Mouse (Mus musculus) CH12.LX (cell line): ENCODE results near the gene Gm47289. TPM values are rescaled to one million over a fixed set of nuclear protein-coding genes. Genes with fewer than 3 reads are reported as not detected.

Experiments
- DNase-seq: peaks from one replicate; pipeline ENCODE4 v3.0.0-alpha.2; 2013; ENCODE audit errors: extremely low read depth
- H3K27ac ChIP-seq: 2 replicates; pipeline ENCODE4 v1.5.1; 2012; ENCODE audit warnings: low read depth, mild to moderate bottlenecking, control low read depth, moderate library complexity; ENCODE audit not compliant: insufficient read depth
- H3K27me3 ChIP-seq: replicated peaks from 2 replicates; pipeline ENCODE3; 2012; ENCODE audit warnings: inconsistent platforms
- H3K36me3 ChIP-seq, 2 experiments: replicated peaks in 1 of 2; 2 replicates each; pipeline versions ENCODE3 to v1.6.1; 2012; ENCODE audit warnings: inconsistent platforms in 1 of 2, low read length in 1 of 2, mild to moderate bottlenecking in 1 of 2, mixed read lengths in 1 of 2, moderate library complexity in 1 of 2; ENCODE audit not compliant: control insufficient read depth in 1 of 2, insufficient read depth in 1 of 2
- H3K4me1 ChIP-seq, 2 experiments: 2 replicates each; pipeline ENCODE4 v1.6.1; 2012; ENCODE audit warnings: inconsistent platforms in 1 of 2, moderate library complexity in 1 of 2; ENCODE audit not compliant: insufficient read depth in 2 of 2, control insufficient read depth in 1 of 2
- H3K4me2 ChIP-seq: 2 replicates; pipeline ENCODE4 v1.6.1; 2012; ENCODE audit warnings: low read depth, mild to moderate bottlenecking, control low read depth; ENCODE audit not compliant: poor library complexity, insufficient read depth, severe bottlenecking
- H3K4me3 ChIP-seq, 3 experiments: fragments of 150-350 bp in 1 of 3; sonication (generic) in 1 of 3; replicated peaks in 1 of 3; 2 replicates each; pipeline versions ENCODE3 to v1.5.1; 2011 to 2012; ENCODE audit warnings: low read depth in 2 of 3, low read length in 2 of 3, mild to moderate bottlenecking in 2 of 3, moderate library complexity in 2 of 3, control low read depth in 1 of 3, improper control_type of control experiment in 1 of 3, inconsistent platforms in 1 of 3, mixed read lengths in 1 of 3; ENCODE audit not compliant: poor library complexity in 1 of 3
- H3K79me2 ChIP-seq: replicated peaks from 2 replicates; pipeline ENCODE4 v1.6.1; 2012; ENCODE audit warnings: mild to moderate bottlenecking, moderate library complexity; ENCODE audit not compliant: control insufficient read depth, poor library complexity, insufficient read depth, severe bottlenecking; ENCODE audit errors: extremely low read depth
- H3K9ac ChIP-seq: 2 replicates; pipeline ENCODE4 v1.6.1; 2012; ENCODE audit warnings: low read depth, mild to moderate bottlenecking, control low read depth, moderate library complexity; ENCODE audit not compliant: insufficient read depth
- H3K9me3 ChIP-seq: replicated peaks from 2 replicates; pipeline ENCODE3; 2012; ENCODE audit warnings: low read length, inconsistent platforms, mixed read lengths
- BHLHE40 ChIP-seq: IDR thresholded peaks from 2 replicates; pipeline ENCODE4 v1.6.1; 2011; ENCODE audit warnings: mild to moderate bottlenecking, low read depth, low read length, improper control_type of control experiment
- CHD1 ChIP-seq: IDR thresholded peaks from 2 replicates; pipeline ENCODE4 v1.6.1; 2012; ENCODE audit warnings: low read depth, low read length, improper control_type of control experiment, inconsistent platforms
- CTCF ChIP-seq, 2 experiments: IDR thresholded peaks in 1 of 2; conservative IDR thresholded peaks in 1 of 2; 2 replicates each; pipeline ENCODE4 v1.5.1; 2011 to 2012; ENCODE audit warnings: low read depth in 2 of 2, low read length in 2 of 2, improper control_type of control experiment in 1 of 2, inconsistent platforms in 1 of 2, mild to moderate bottlenecking in 1 of 2, moderate library complexity in 1 of 2
- E2F4 ChIP-seq: IDR thresholded peaks from 2 replicates; pipeline ENCODE4 v1.6.1; 2011; ENCODE audit warnings: low read depth, low read length, improper control_type of control experiment; ENCODE audit not compliant: insufficient replicate concordance
- ELF1 ChIP-seq: IDR thresholded peaks from 2 replicates; pipeline ENCODE4 v1.6.1; 2014; ENCODE audit warnings: low read depth, mild to moderate bottlenecking, inconsistent platforms, low read length, improper control_type of control experiment
- GABPA ChIP-seq: IDR thresholded peaks from 2 replicates; pipeline ENCODE4 v1.6.1; 2012; ENCODE audit warnings: low read depth, low read length, improper control_type of control experiment, inconsistent platforms; ENCODE audit not compliant: insufficient replicate concordance
- HCFC1 ChIP-seq: IDR thresholded peaks from 2 replicates; pipeline ENCODE4 v1.6.1; 2012; ENCODE audit warnings: low read depth, mild to moderate bottlenecking, inconsistent platforms, low read length, improper control_type of control experiment
- IRF4 ChIP-seq: IDR thresholded peaks from 2 replicates; pipeline ENCODE4 v1.6.1; 2014; ENCODE audit warnings: low read depth, mild to moderate bottlenecking, inconsistent platforms, low read length, improper control_type of control experiment
- JUN ChIP-seq: IDR thresholded peaks from 2 replicates; pipeline ENCODE4 v1.6.1; 2011; ENCODE audit warnings: low read depth, mild to moderate bottlenecking, low read length, improper control_type of control experiment, moderate library complexity; ENCODE audit not compliant: insufficient read depth
- JUND ChIP-seq: conservative IDR thresholded peaks from 2 replicates; pipeline ENCODE4 v1.6.1; 2011; ENCODE audit warnings: low read depth, low read length, improper control_type of control experiment
- KAT2A ChIP-seq: IDR thresholded peaks from 2 replicates; pipeline ENCODE4 v1.6.1; 2012; ENCODE audit warnings: low read length, improper control_type of control experiment, inconsistent platforms; ENCODE audit not compliant: insufficient replicate concordance
- MEF2A ChIP-seq: IDR thresholded peaks from 2 replicates; pipeline ENCODE4 v1.6.1; 2014; ENCODE audit warnings: low read depth, mild to moderate bottlenecking, inconsistent platforms, low read length, improper control_type of control experiment, borderline replicate concordance
- NELFE ChIP-seq: IDR thresholded peaks from 2 replicates; pipeline ENCODE4 v1.6.1; 2011; ENCODE audit warnings: low read depth, low read length, improper control_type of control experiment
- NRF1 ChIP-seq: IDR thresholded peaks from 2 replicates; pipeline ENCODE4 v1.6.1; 2014; ENCODE audit warnings: low read depth, mild to moderate bottlenecking, inconsistent platforms, low read length, improper control_type of control experiment, moderate library complexity
- PAX5 ChIP-seq: IDR thresholded peaks from 2 replicates; pipeline ENCODE4 v1.6.1; 2012; ENCODE audit warnings: low read length, inconsistent platforms, mixed read lengths
- POLR2A ChIP-seq: IDR thresholded peaks from 2 replicates; pipeline ENCODE4 v1.6.1; 2011; ENCODE audit warnings: low read depth, mild to moderate bottlenecking, improper control_type of control experiment, low read length
- POLR2AphosphoS2 ChIP-seq: IDR thresholded peaks from 2 replicates; pipeline ENCODE4 v1.6.1; 2011; ENCODE audit warnings: low read depth, low read length, improper control_type of control experiment
- RAD21 ChIP-seq: IDR thresholded peaks from 2 replicates; pipeline ENCODE4 v1.6.1; 2011; ENCODE audit warnings: low read depth, mild to moderate bottlenecking, low read length, improper control_type of control experiment, moderate library complexity
- RCOR1 ChIP-seq: conservative IDR thresholded peaks from 2 replicates; pipeline ENCODE4 v1.6.1; 2012; ENCODE audit warnings: low read depth, mild to moderate bottlenecking, inconsistent platforms, low read length, improper control_type of control experiment
- TBP ChIP-seq: conservative IDR thresholded peaks from 2 replicates; pipeline ENCODE4 v1.6.1; 2011; ENCODE audit warnings: low read depth, low read length, improper control_type of control experiment
- UBTF ChIP-seq: IDR thresholded peaks from 2 replicates; pipeline ENCODE4 v1.6.1; 2012; ENCODE audit warnings: low read depth, mild to moderate bottlenecking, inconsistent platforms, low read length, improper control_type of control experiment, moderate library complexity
- USF1 ChIP-seq: IDR thresholded peaks from 2 replicates; pipeline ENCODE4 v1.6.1; 2014; ENCODE audit warnings: low read depth, mild to moderate bottlenecking, inconsistent platforms, low read length, improper control_type of control experiment
- USF2 ChIP-seq: conservative IDR thresholded peaks from 2 replicates; pipeline ENCODE4 v1.6.1; 2011; ENCODE audit warnings: low read depth, low read length, improper control_type of control experiment
- ZC3H11A ChIP-seq: IDR thresholded peaks from 2 replicates; pipeline ENCODE4 v1.6.1; 2012; ENCODE audit warnings: low read depth, mild to moderate bottlenecking, inconsistent platforms, low read length, improper control_type of control experiment
- ZMIZ1 ChIP-seq: IDR thresholded peaks from 2 replicates; pipeline ENCODE4 v1.6.1; 2012; ENCODE audit warnings: low read depth, mild to moderate bottlenecking, inconsistent platforms, low read length, improper control_type of control experiment
- dilution Hi-C: fragments of 300-500 bp; cut with MboI; formaldehyde crosslinking; loops from 2 replicates; pipeline ENCODE4 v1.14.3; 2020; ENCODE audit warnings: low sequenced_read_pairs; ENCODE audit not compliant: extremely low pct_unique_long_range_greater_than_20kb, extremely low pct_ligation_motif_present
- in situ Hi-C: fragments of 300-500 bp; cut with MboI; formaldehyde crosslinking; loops from 3 replicates; pipeline ENCODE4 v1.14.3; 2019; ENCODE audit warnings: low sequenced_read_pairs, low pct_ligation_motif_present, low pct_unique_long_range_greater_than_20kb, mixed read lengths
- polyA plus RNA-seq: library from polyadenylated mRNA; unstranded; fragments of >175 nt; gene quantifications from 2 replicates; pipeline ENCODE4 v1.2.1, GENCODE M21; 2012; ENCODE audit warnings: low read depth; ENCODE audit not compliant: insufficient read length
- total RNA-seq, 2 experiments: library from RNA; depleted of rRNA; stranded (reverse); fragments of 300-350 nt in 1 of 2; fragments of >200 nt in 1 of 2; gene quantifications; 2 replicates each; pipeline ENCODE4 v1.2.3; 2012 to 2014

Gm47289 gene
- total and polyA plus RNA-seq, 3 experiments, result not detected

GRCm38 (mm10) chr9:119203617-119204016 lies 44.7 kb downstream of the Gm47289 start:
- no peak overlapping the region for H3K27ac ChIP-seq
- H3K4me3 ChIP-seq, result no peak overlapping the region
- no peaks in the 10 kb centered on the region for H3K79me2 ChIP-seq

GRCm38 (mm10) chr9:119205756-119206155 lies 46.8 kb downstream of the Gm47289 start:
- Histone ChIP-seq H3K9ac (no peak overlapping the region), H3K79me2 (no peaks in the 10 kb centered on the region), H3K4me2 (no peak overlapping the region), H3K27ac (no peak overlapping the region), H3K27me3 (peaks cover 2% of the 10 kb centered on the region), H3K9me3 (peaks cover 2% of the 10 kb centered on the region), H3K4me1 (no peaks in the 10 kb centered on the region), H3K4me3 (no peak overlapping the region), H3K36me3 (no peaks in the 10 kb centered on the region)
- DNase-seq, result no peak
- in situ Hi-C loops (no loop called here), dilution Hi-C loops (no loop called here)
- TF ChIP-seq ZC3H11A, result no peak
- TF ChIP-seq RCOR1, result no peak
- TF ChIP-seq HCFC1, result no peak
- TF ChIP-seq UBTF, result no peak
- no peak for TF ChIP-seq KAT2A
- TF ChIP-seq JUND, result no peak
- TF ChIP-seq IRF4, result no peak

More at GRCm38 (mm10) chr9:119203617-119204016, 44.7 kb downstream of the Gm47289 start:
- peaks cover 4% of the 10 kb centered on the region for H3K27me3 ChIP-seq
- peaks cover 2% of the 10 kb centered on the region for H3K9me3 ChIP-seq
- in situ Hi-C loops (no loop called here), dilution Hi-C loops (no loop called here)
- no peaks in the 10 kb centered on the region for H3K4me1 ChIP-seq
- no peak for DNase-seq
- H3K36me3 ChIP-seq, result no peaks in the 10 kb centered on the region
- H3K9ac ChIP-seq, result no peak overlapping the region
- no peak overlapping the region for H3K4me2 ChIP-seq
- no peak for TF ChIP-seq RAD21
- TF ChIP-seq POLR2A, result no peak
- TF ChIP-seq USF2, result no peak
- no peak for TF ChIP-seq CHD1
- TF ChIP-seq NELFE, result no peak
- no peak for TF ChIP-seq JUN
- TF ChIP-seq E2F4, result no peak
- no peak for TF ChIP-seq ZC3H11A

DNA sequence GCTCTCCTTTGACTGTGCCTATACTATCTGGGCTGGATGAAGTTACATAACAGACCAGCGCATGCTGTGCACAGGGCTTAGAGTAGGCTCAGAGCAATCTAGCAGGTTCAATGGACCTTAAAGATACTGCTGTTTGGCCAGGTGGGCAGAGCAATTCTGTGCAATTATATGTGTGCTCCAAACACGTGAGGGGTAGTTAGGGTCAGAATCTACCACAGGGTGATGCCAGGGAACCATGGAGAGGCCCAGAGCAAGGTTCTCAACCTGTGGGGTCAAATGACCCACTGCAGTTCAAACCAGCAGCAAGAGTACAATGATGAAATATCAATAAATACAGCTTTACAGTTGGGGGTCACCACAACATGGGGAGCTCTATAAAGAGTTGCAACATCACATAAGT lies 47.7 kb downstream of the Gm47289 start:
- peaks cover under 1% of the 10 kb centered on the region for H3K27me3 ChIP-seq
- in situ Hi-C loops, result no loop called here
- TF ChIP-seq NRF1 (no peak), MEF2A (no peak), CTCF (conservative IDR thresholded peaks at IDR 0.05 in 1 of 2, IDR thresholded peaks at IDR 0.05 in 1 of 2; ENCODE audit: low read depth in 2 of 2, low read length in 2 of 2) (no peak), ZC3H11A (no peak), POLR2AphosphoS2 (no peak), PAX5 (no peak), USF2 (no peak), E2F4 (no peak), ZMIZ1 (no peak), POLR2A (no peak), USF1 (no peak), JUN (no peak), ELF1 (no peak), BHLHE40 (no peak), GABPA (no peak), CHD1 (no peak), TBP (no peak)
- TF ChIP-seq, all 38 proteins: peak for 0

More for the DNA sequence above, 47.7 kb downstream of the Gm47289 start:
- no peak for DNase-seq
- Histone ChIP-seq H3K9ac (no peak overlapping the region), H3K4me3 (no peak overlapping the region), H3K79me2 (no peaks in the 10 kb centered on the region), H3K36me3 (no peaks in the 10 kb centered on the region), H3K27ac (no peak overlapping the region), H3K9me3 (peaks cover 2% of the 10 kb centered on the region), H3K4me2 (no peak overlapping the region), H3K4me1 (no peaks in the 10 kb centered on the region)
- dilution Hi-C loops, result no loop called here
